Mouse (Mus musculus) lung, postnatal 36 days (tissue): Measurements from ENCODE around the gene Stk11ip.

Experiments
- DNase-seq: peaks from one replicate; pipeline ENCODE4 v3.0.0; 2022; ENCODE audit warnings: mixed read lengths

Gene Stk11ip

GRCm38 (mm10) chr1:75504256-75505045 lies 16.9 kb upstream of the Stk11ip start:
- DNase-seq, result no peak

- peak; percentile 61 for DNase-seq
Observed at GRCm38 (mm10) chr1:75505159-75505955, 16.0 kb upstream of the Stk11ip start.

GRCm38 (mm10) chr1:75505956-75506831 lies 15.1 kb upstream of the Stk11ip start, which contains the start of gene Obsl1:
Obsl1 (minus strand) TSS chr1:75506452.
- DNase-seq, result peak; percentile 49

GRCm38 (mm10) chr1:75507006-75507405 lies 14.3 kb upstream of the Stk11ip start, which contains the start of gene Inha:
Inha (plus strand) TSS chr1:75507077.
- no peak for DNase-seq

GRCm38 (mm10) chr1:75509586-75509985 lies 11.7 kb upstream of the Stk11ip start:
- DNase-seq, result no peak

- DNase-seq, result no peak
Observed at GRCm38 (mm10) chr1:75510154-75510553, 11.2 kb upstream of the Stk11ip start.

GRCm38 (mm10) chr1:75511437-75512210 lies 9.7 kb upstream of the Stk11ip start:
- DNase-seq, result no peak

- no peak for DNase-seq
Observed at GRCm38 (mm10) chr1:75512550-75512949, 8.8 kb upstream of the Stk11ip start.

GRCm38 (mm10) chr1:75516703-75517380 lies 4.5 kb upstream of the Stk11ip start:
- no peak for DNase-seq

GRCm38 (mm10) chr1:75517984-75518383 lies 3.3 kb upstream of the Stk11ip start:
- DNase-seq, result no peak

- no peak for DNase-seq
Observed at GRCm38 (mm10) chr1:75518427-75518826, 2.9 kb upstream of the Stk11ip start.

GRCm38 (mm10) chr1:75519576-75519975 lies 1.8 kb upstream of the Stk11ip start:
- DNase-seq, result no peak

- peak; percentile 20 for DNase-seq
Observed at GRCm38 (mm10) chr1:75524679-75525078, 3.4 kb downstream of the Stk11ip start.

- no peak for DNase-seq
Observed at GRCm38 (mm10) chr1:75530546-75530945, 9.2 kb downstream of the Stk11ip start.

- DNase-seq, result no peak
Observed at GRCm38 (mm10) chr1:75532280-75533172, 11.2 kb downstream of the Stk11ip start.

- DNase-seq, result no peak
Observed at GRCm38 (mm10) chr1:75533325-75534252, 12.3 kb downstream of the Stk11ip start.

- no peak for DNase-seq
Observed at GRCm38 (mm10) chr1:75537587-75537986, 16.3 kb downstream of the Stk11ip start.

GRCm38 (mm10) chr1:75538597-75539190 lies 17.4 kb downstream of the Stk11ip start:
- no peak for DNase-seq

GRCm38 (mm10) chr1:75541496-75541895 lies 20.2 kb downstream of the Stk11ip start:
- DNase-seq, result no peak
